Mouse (Mus musculus) frontal cortex, postnatal 25 days (tissue): ENCODE results near the gene Trp53i13.
"Not testable (repeated sequence)": the region's sequence is repeated elsewhere in the genome, so short reads cannot be mapped to it uniquely, and the experiment has no call there.

ENCODE experiments used
- DNase-seq, 2 experiments: peaks; one replicate each; pipeline ENCODE4 v3.0.0; 2022; ENCODE audit warnings: low spot score in 2 of 2

The Trp53i13 gene

DNA sequence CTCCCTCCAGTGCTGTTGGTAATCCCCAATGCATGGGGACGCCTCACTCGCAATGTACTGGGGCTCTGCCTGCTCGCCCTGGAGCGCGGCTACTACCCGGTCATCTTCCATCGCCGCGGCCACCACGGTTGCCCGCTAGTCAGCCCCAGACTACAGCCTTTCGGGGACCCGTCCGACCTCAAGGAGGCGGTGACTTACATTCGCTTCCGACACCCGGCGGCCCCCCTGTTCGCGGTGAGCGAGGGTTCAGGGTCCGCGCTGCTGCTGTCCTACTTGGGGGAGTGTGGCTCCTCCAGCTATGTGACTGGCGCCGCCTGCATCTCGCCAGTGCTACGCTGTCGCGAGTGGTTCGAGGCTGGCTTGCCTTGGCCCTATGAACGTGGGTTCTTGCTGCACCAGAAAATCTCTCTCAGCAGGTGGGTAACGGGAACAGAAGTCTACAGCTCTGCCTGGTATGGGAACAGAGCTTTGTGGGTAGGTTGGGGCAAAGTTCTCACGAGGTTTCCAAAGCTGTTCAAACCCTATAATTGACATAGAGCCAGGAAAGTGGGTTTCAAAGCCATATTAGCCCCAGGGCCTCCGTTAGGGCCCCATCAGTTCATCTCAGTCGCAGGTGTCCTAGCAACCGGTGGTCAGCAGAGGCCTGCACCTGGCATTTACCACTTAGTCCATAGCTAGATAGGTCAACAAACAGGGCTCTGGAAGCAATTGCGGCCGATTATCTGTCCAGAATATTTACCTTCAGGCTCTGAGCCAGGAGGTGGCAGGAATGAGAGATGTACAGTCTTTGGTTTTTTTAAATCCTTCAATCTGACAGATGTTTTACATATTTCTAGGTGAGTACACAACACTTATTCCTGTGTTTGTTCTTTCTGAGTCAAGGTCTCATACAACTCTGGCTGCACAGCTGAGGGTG, at the start of gene Trp53i13:
Gene Trp53i13, minus strand, starts transcription at position 344 of the 916 bp plus-strand sequence.
- no peak for DNase-seq

GRCm38 (mm10) chr11:77545261-77545660, 29.5 kb upstream of the Trp53i13 start:
- DNase-seq: no peak

GRCm38 (mm10) chr11:77532202-77532846, 16.5 kb upstream of the Trp53i13 start:
- DNase-seq: no peak

GRCm38 (mm10) chr11:77530862-77531261, 15.1 kb upstream of the Trp53i13 start:
- no peak for DNase-seq

DNA sequence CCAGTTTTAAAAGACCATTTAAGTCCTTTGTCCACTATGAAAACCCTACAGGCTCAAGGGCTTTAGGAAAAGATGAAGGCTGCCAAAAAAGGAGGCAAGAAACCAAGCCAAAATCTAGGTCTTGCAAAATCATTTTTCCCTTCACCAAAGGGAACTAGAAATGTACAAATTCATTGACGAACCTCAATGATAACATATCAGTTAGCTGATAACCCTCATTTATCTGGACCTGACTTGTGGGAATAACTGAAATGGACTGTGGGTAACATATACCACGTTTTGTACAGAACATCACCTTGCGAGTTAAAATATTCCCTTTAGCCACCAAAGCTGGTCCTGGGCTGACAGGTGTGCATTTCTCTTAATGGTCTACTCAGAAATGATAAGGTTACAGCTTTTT, 13.9 kb upstream of the Trp53i13 start:
- no peak for DNase-seq

DNA sequence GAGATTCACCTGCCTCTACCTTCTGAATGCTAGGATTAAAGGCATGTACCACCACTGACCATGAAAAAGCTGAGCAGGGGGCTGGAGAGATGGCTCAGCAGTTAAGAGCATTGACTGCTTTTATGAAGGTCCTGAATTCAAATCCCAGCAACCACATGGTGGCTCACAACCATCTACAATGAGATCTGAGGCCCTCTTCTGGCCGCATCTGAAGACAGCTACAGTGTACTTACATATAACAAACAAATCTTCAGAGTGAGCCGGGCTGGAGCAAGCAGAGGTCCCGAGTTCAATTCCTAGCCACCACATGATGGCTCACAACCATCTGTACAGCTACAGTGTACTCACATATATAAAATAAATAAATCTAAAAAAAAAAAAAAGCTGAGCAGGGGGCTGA, 12.6 kb upstream of the Trp53i13 start:
- DNase-seq: not testable (repeated sequence)

- DNase-seq: no peak
Measured at GRCm38 (mm10) chr11:77525804-77526486, 10.2 kb upstream of the Trp53i13 start.

GRCm38 (mm10) chr11:77520601-77521529, 5.1 kb upstream of the Trp53i13 start:
- DNase-seq: no peak

DNA sequence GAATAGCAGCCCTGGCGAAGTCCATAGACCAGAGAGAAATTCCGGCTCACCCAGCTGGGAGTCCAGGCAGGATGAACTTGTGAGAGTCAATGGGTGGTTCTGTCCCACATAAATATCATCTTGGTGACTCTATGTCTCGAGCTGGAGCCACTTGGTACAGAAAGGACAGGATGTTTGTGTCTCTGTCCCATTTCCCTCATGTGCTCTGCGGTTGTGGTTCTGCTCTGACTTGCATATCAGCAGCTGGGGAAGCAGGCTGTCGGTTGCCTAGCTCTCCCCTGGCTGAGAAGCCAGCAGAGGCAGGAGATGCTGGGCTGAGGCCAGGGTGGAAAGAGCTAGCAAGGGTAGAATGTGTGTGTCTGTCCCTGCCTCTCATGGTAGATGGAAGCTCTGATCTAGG, 3.3 kb upstream of the Trp53i13 start, which contains the start of gene Gm10392:
Gene Gm10392, minus strand, starts transcription at position 156 of the 400 bp plus-strand sequence.
- no peak for DNase-seq

GRCm38 (mm10) chr11:77518051-77518798, 2.4 kb upstream of the Trp53i13 start:
- DNase-seq: no peak

DNA sequence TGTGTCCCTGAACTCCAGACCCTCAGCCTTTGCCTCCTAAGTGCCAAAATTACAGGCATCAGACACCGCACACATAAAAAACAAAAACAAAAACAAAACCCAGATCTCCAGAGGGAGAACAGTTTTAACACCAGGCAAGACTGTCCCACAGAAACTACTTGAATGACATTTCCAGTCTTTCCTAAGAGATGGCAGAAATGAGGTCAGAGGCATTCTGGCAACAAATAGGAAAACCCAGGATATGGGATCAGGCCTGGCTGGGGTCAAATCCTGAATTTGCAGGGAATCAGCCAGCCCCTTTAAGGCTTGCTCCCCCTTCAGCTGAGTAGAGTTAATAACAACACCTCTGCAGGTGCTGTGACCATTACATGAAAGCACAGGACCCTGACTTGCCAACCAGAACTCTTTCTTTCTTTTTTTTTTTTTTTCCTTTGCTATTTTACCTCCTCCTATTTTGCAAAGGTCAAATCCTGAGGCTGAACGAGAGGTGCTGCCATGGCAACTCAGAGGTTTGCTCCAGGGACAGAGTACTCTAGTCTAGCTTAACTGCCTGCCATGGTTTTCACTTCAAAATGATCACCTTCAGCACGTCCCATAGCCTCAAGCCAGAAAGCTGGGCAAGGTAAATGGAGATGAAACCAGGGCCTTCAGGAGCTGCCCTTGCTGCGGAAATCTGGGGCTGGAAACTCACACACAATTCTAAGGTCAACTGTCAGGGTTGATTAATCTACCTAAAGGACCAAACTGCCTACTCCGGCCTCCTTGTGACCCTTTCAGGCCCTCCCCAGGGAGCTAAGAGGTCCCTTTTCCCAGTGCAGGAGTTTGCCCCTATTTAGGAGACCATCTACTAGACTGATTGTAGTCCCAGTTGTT, 1.0 kb upstream of the Trp53i13 start:
- no peak for DNase-seq

DNA sequence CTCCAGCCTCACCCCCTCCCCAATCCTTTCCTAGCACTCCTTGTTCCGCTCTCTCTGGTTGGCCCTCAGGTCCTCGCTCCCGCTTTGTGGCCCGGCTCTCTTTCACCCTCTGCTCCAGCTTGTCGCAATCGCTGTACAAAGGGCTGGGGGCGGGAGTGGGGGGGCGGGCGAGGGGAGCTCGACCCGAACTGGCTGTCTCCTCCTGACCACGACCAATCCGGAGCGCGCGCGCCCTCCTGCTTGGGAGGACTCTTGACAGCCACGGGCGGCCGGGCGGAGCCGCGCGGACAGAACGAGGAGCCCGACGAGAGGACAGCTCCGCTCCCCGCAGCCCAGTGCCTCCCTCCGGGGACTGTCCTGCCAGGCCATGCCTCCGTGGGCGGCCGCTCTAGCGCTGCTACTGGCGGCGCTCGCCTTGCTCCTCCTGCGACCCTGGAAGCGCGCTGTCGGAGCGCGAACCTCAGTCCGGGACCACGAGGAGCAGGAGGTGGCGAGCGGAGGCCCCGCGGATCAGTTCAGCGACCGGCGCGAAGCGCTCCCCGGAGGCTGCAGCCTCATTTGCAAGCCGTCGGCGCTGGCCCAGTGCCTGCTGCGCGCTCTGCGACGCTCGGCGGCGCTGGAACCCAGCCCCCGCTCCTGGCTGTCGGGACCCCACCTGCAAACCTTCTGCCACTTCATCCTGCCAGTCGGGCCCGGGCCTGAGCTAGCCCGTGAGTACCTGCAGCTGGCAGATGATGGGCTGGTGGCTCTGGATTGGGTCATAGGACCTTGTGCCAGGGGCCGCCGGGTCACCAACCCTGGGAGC, 746 bp downstream of the Trp53i13 start, which contains the start of gene Abhd15:
Gene Abhd15, plus strand, starts transcription at position 290 of the 805 bp plus-strand sequence.
- no peak for DNase-seq

GRCm38 (mm10) chr11:77514281-77514831, 1.4 kb downstream of the Trp53i13 start:
- no peak for DNase-seq

GRCm38 (mm10) chr11:77513811-77514170, 2.0 kb downstream of the Trp53i13 start:
- DNase-seq: no peak

DNA sequence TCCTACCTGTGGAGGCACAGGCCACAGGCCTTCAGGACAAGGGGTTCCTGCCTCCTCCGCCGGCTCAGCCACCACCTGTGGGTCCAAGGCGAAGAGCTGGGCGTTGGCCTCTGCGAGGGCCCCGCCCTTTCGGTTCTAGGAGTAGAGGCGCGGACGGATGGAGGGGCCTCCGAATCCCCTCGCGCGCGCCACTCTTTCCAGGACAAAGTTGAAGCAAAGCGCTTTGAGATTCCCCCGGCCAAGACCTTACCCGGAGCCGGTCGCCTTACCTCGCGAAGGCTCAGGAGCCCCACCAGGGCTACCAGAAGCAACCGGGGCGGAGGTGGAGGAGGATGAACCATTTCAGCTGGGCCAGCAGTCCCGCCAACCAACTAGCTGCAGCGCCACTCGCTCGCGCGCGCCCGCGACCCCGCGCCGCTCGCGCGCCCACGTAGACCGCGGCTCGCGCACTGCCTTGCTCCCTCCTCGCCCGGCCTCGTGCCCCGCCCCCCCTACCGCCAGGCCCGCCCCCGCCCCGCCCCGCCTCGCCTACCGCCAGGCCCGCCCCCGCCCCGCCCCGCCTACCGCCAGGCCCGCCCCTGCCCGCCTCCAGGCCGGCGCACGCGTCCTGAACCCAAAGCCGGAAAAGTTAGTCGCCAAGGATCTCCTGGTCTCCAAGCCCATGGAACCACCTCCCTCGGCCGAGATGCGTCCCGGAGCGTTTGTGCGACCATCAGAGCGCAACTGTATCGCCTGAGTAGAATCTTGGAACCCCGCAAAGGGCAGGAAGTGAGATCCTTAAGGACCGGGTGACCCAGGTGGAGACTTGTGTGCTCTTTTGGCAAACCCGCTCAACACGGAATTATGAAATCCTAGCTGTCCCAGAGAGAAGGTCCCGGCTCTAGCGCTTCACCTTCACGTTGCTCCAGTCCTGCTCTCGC, 2.6 kb downstream of the Trp53i13 start:
- no peak for DNase-seq

GRCm38 (mm10) chr11:77511336-77511735, 4.4 kb downstream of the Trp53i13 start:
- no peak for DNase-seq
